Mouse (Mus musculus): ENCODE results near the gene Pomc. TPM values are rescaled to one million over a fixed set of nuclear protein-coding genes. Genes with fewer than 3 reads are reported as not detected.

The Pomc gene
- total RNA-seq, 2 experiments from 2014 or later: not detected

Other genes starting within 250 kb of the Pomc start
- gene Dnmt3a, start 148.9 kb upstream of the Pomc start, total RNA-seq (2015; ENCODE audit: low replicate concordance): 5.4 and 8.6 TPM in 2 replicates
- gene Dnmt3a, start 148.9 kb upstream of the Pomc start, total RNA-seq (2017; ENCODE audit: low replicate concordance): 2.9 and 5.3 TPM in 2 replicates
- not detected in 2 replicates for gene Efr3b, start 84.0 kb downstream of the Pomc start, total RNA-seq (2015; ENCODE audit: low replicate concordance)
- gene Efr3b, start 84.0 kb downstream of the Pomc start, total RNA-seq (2017; ENCODE audit: low replicate concordance): 9.2 TPM in 1 of 2 replicates, not detected in the other
- gene Dnajc27, start 127.6 kb downstream of the Pomc start, total RNA-seq (2015; ENCODE audit: low replicate concordance): 0.63 and 0.96 TPM in 2 replicates
- 0.26 and 4.2 TPM in 2 replicates for gene Dnajc27, start 127.6 kb downstream of the Pomc start, total RNA-seq (2017; ENCODE audit: low replicate concordance)
- 0.38 and 2.3 TPM in 2 replicates for gene Adcy3, start 178.2 kb downstream of the Pomc start, total RNA-seq (2015; ENCODE audit: low replicate concordance)
- 0.42 and 5.3 TPM in 2 replicates for gene Adcy3, start 178.2 kb downstream of the Pomc start, total RNA-seq (2017; ENCODE audit: low replicate concordance)

Measured in erythroblast, adult 5-6 weeks (primary cell).